In the genomic region with DNA sequence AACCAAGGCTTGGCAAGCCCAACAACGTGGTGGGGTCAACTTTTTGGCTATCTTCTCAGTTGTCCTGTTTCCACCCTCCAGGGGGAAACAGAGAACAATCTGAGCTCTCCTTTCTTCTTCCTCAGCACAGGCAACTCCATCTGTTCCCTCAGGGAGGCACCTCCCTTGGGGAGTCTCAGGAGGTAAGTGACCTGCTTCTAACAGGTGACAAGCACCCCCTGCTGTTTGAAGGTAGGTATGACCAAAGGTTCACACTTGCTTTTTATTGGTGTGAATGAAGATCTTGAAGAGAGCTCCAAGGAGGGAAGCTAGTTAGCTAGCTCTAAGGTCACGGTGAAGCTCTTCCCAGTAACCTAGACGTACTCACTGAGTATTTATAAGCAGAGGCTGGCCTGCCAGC, we compare ENCODE assay signal across 10 mouse cellular contexts. TPM values are rescaled to one million over a fixed set of nuclear protein-coding genes. Genes with fewer than 3 reads are reported as not detected.
A peak's percentile ranks its signal among the peaks of the same experiment; 100 is the strongest.
DNase-seq lines count a peak whose midpoint lies in the region; ATAC-seq lines count a peak whose summit lies in the region.
"Had no signal": no experiment of that assay in that cellular context is flagged by ENCODE, and none has a peak within 500 bp of the region (broad histone marks: within the 10 kb centered on the region; RNA-seq: fewer than 3 reads in every experiment).

No protein-coding gene starts in this region.

- peak; percentile 11 to 36 for DNase-seq in kidney, postnatal 36 days
- peak; percentile 64 for DNase-seq in 416B (ENCODE audit: low read depth)
- peak; percentile 30 to 32 for DNase-seq in B cell, adult 2 months
- DNase-seq in left cerebral cortex, adult 9 months (ENCODE audit: low spot score in 2 of 2): no peak
- DNase-seq in left cerebral cortex, adult 8-10 months (ENCODE audit: low spot score in 2 of 2): no peak
- DNase-seq: adrenal gland, adult 8-10 months; heart, postnatal 36 days; layer of hippocampus, adult 9-11 months had no signal

- no peak overlapping the region for H3K4me2 ChIP-seq in kidney, embryonic 16.5 days (replicated peaks; ENCODE audit: low read depth, low read length)

- no peak for ATAC-seq in kidney, embryonic 16.5 days (ENCODE audit: low FRiP score, low TSS enrichment)
- peak; percentile 58; the same call in 1 of the 2 replicates for ATAC-seq in common myeloid progenitor, adult 5-6 weeks (replicated peaks; ENCODE audit: low read depth, poor library complexity, severe bottlenecking)

- WGBS in kidney, embryonic 16.5 days: 80% methylated on average over 3 of the region's 3 CpGs

- H3K27me3 ChIP-seq in kidney, embryonic 16.5 days (ENCODE audit: insufficient read depth, low read length): no peaks in the 10 kb centered on the region

- H3K9me3 ChIP-seq in kidney, embryonic 16.5 days (ENCODE audit: low read length): no peaks in the 10 kb centered on the region

- no peak overlapping the region for H3K4me3 ChIP-seq in kidney, embryonic 16.5 days (ENCODE audit: low read length)

- H3K4me1 ChIP-seq in kidney, embryonic 16.5 days (ENCODE audit: insufficient read depth, low read length): no peaks in the 10 kb centered on the region

- H3K9ac ChIP-seq in kidney, embryonic 16.5 days (replicated peaks; ENCODE audit: low read length): no peak overlapping the region

- H3K36me3 ChIP-seq in kidney, embryonic 16.5 days (ENCODE audit: insufficient read depth, low read length): 0 out of 2 replicates have a peak, but pooled peaks cover 3% of the 10 kb centered on the region

- no peak overlapping the region for H3K27ac ChIP-seq in kidney, embryonic 16.5 days (ENCODE audit: low read length)

RNA-seq across cellular contexts. Expression of a gene that starts 30.6 kb away (rescaled TPM):
- 32.3 and 37.3 TPM in 2 replicates for polyA plus RNA-seq in kidney, embryonic 16.5 days (2015; fragmentation: Nextera tagmentation; extraction: Ambion mirVana)
- total RNA-seq in common myeloid progenitor, adult 5-6 weeks (2017): 133 and 206 TPM in 2 replicates
- total RNA-seq in left cerebral cortex, adult 8-10 months (2022): 10 to 100 TPM; 15.4 to 21.9 (median 18.8) TPM

Comparison
In these comparisons a context has a peak if more than half of its experiments do, and no peak if none do; other contexts are left out.
1. DNase-seq: peak in kidney, postnatal 36 days (2 of 2), 416B (single experiment) and B cell, adult 2 months (2 of 2); none in left cerebral cortex, adult 9 months (0 of 2) and left cerebral cortex, adult 8-10 months (0 of 2).